Mouse (Mus musculus) mouse trophoblast stem cell (cell line): Measurements from ENCODE around the gene Mycbp2.

Experiments used
- in situ Hi-C, 2 experiments: fragments of 300-500 bp; cut with MseI, MboI; formaldehyde crosslinking; loops; 2 replicates in 1 of 2; 3 replicates in 1 of 2; pipeline ENCODE4 v1.15.1; 2025

Mycbp2 gene

GRCm38 (mm10) chr14:103258745-103259144 lies 87.9 kb downstream of the Mycbp2 start:
- in situ Hi-C loops = no loop called here

- in situ Hi-C loops = no loop called here
Measured at GRCm38 (mm10) chr14:103256866-103257265, 89.7 kb downstream of the Mycbp2 start.

- in situ Hi-C loops = no loop called here
Measured at GRCm38 (mm10) chr14:103254311-103254710, 92.3 kb downstream of the Mycbp2 start.

- in situ Hi-C loops = no loop called here
Measured at GRCm38 (mm10) chr14:103242020-103242419, 104.6 kb downstream of the Mycbp2 start.

GRCm38 (mm10) chr14:103234770-103235169 lies 111.8 kb downstream of the Mycbp2 start:
- in situ Hi-C loops = no loop called here

- in situ Hi-C loops = no loop called here
Measured at GRCm38 (mm10) chr14:103233640-103234593, 112.7 kb downstream of the Mycbp2 start.

- in situ Hi-C loops = no loop called here
Measured at GRCm38 (mm10) chr14:103222356-103222755, 124.3 kb downstream of the Mycbp2 start.

- in situ Hi-C loops = no loop called here
Measured at GRCm38 (mm10) chr14:103221751-103222150, 124.9 kb downstream of the Mycbp2 start.

GRCm38 (mm10) chr14:103216331-103216730 lies 130.3 kb downstream of the Mycbp2 start:
- in situ Hi-C loops = no loop called here

GRCm38 (mm10) chr14:103186658-103187057 lies 160.0 kb downstream of the Mycbp2 start:
- in situ Hi-C loops = no loop called here

- in situ Hi-C loops = no loop called here
Measured at GRCm38 (mm10) chr14:103186076-103186475, 160.5 kb downstream of the Mycbp2 start.

- in situ Hi-C loops = no loop called here
Measured at GRCm38 (mm10) chr14:103180096-103180495, 166.5 kb downstream of the Mycbp2 start.

- in situ Hi-C loops = no loop called here
Measured at GRCm38 (mm10) chr14:103162923-103163322, 183.7 kb downstream of the Mycbp2 start.

GRCm38 (mm10) chr14:103155685-103156084 lies 190.9 kb downstream of the Mycbp2 start:
- in situ Hi-C loops = no loop called here

GRCm38 (mm10) chr14:103150139-103150538 lies 196.5 kb downstream of the Mycbp2 start:
- in situ Hi-C loops = no loop called here

- in situ Hi-C loops = no loop called here
Measured at GRCm38 (mm10) chr14:103131991-103132390, 214.6 kb downstream of the Mycbp2 start.

- in situ Hi-C loops = no loop called here
Measured at GRCm38 (mm10) chr14:103125756-103126155, 220.9 kb downstream of the Mycbp2 start.

GRCm38 (mm10) chr14:103114994-103115670 lies 231.5 kb downstream of the Mycbp2 start:
- in situ Hi-C loops = no loop called here

GRCm38 (mm10) chr14:103112606-103113363 lies 233.8 kb downstream of the Mycbp2 start:
- in situ Hi-C loops = no loop called here

- in situ Hi-C loops = no loop called here
Measured at GRCm38 (mm10) chr14:103109971-103110370, 236.6 kb downstream of the Mycbp2 start.

GRCm38 (mm10) chr14:103106301-103106700 lies 240.3 kb downstream of the Mycbp2 start:
- in situ Hi-C loops = no loop called here
